Mouse (Mus musculus) B cell, adult 2 months (primary cell): ENCODE data around the gene Rorb.

ENCODE experiments used
- DNase-seq, 2 experiments: peaks; one replicate each; pipeline ENCODE4 v3.0.0; 2022

The Rorb gene

DNA sequence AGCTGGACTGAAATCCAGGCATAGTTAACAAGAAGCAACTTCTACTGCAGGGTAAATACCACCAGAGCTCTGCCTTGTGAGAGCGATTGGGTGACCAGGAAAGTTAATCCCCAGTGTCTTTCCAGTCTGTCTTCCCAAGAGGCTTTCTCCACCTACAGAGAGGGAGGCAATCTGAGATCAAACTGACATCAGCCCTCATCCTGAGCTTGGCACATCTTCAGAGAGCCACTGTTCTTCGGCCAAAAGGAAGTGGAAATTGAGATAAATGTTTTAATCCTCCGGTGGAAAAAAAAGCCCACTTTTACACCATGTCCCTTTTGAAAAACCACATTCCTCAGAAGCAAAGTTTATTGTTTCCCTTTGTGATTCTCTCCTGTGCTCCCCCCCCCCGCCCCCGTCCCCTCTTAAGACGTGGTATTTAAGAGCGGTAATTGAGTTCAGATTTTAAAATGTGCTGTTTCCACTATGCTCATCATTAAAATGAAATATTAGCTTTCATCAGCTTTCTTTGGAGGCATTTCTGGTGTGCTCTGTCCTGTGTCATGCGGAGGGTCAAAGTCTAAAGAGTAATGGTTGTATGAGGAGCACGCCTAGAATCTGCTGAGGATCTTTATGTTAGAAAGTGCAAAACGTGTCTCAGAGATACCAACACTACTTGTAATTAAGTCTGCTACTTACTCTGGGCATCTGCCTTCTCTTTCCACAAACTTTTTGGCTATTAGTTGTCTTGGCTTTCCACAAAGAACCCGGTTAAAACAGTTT lies 223.2 kb downstream of the Rorb start:
- DNase-seq = no peak

DNA sequence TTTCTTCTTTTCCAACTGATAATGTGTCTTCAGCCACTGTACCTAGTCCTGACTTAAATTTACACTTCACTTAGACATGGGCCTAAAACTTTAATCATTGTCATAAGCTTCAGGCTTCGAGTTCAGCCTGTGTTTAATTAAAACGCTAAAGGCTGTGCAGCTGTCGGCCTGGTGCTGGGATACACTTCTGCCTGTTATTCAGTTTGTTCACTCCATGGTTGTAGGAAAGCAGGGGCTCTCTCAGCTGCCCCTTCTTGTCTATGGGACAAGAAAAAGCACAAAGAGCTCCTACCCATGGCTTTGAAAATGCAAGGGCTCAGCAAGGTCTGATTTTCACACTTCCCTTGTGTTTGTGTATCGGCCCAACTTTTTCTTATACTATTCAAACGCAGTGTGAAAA lies 229.8 kb downstream of the Rorb start:
- DNase-seq = no peak
